Mouse (Mus musculus) layer of hippocampus, adult 2 months (tissue): ENCODE results near the gene Grk6. TPM values are rescaled to one million over a fixed set of nuclear protein-coding genes. Genes with fewer than 3 reads are reported as not detected.

Source experiments
- DNase-seq, 2 experiments: peaks; one replicate each; pipeline ENCODE4 v3.0.0; 2022; ENCODE audit warnings: low spot score in 2 of 2
- H3K27ac ChIP-seq: fragments of 200-600 bp; 2 replicates; pipeline ENCODE4 v1.8.1; 2022
- H3K4me3 ChIP-seq: fragments of 200-600 bp; 2 replicates; pipeline ENCODE4 v1.8.1; 2022; ENCODE audit warnings: mild to moderate bottlenecking
- CTCF ChIP-seq: fragments of 200-600 bp; conservative IDR thresholded peaks from 2 replicates; pipeline ENCODE4 v1.8.1; 2022; ENCODE audit warnings: antibody characterized with exemption, mild to moderate bottlenecking, moderate library complexity
- total RNA-seq, 2 experiments: library from RNA; stranded (reverse); gene quantifications; 2 replicates each; pipeline ENCODE4 v1.2.3; 2021

The Grk6 gene
- total RNA-seq, 2 experiments from 2014 or later = 64.8 to 65.8 TPM

DNA sequence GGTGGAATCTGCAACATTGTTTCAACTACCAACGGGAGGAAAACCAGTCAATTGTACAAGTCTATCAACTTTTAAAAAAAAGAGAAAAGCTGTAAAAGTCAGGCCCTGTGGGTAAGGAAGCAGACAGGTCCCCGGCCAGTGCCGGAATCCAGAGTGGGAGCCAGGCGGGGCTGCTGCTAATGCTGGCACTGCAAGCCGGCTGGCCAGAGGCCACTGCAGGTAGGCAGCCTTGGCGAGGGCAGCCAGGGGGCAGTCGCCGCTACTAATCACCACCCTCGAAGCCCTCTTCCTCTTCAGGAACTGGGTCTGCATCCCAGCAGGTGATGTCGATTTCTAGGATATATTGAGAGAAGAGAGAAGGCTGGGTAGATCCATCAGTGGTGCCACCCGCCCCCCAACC, 29.1 kb downstream of the Grk6 start:
- H3K27ac ChIP-seq = peak overlapping the region; percentile 99
- DNase-seq = no peak
- peak; percentile 36; the same call in 1 of the 2 replicates for TF ChIP-seq CTCF
- peak overlapping the region; percentile 0; the same call in 1 of the 2 replicates for H3K4me3 ChIP-seq

DNA sequence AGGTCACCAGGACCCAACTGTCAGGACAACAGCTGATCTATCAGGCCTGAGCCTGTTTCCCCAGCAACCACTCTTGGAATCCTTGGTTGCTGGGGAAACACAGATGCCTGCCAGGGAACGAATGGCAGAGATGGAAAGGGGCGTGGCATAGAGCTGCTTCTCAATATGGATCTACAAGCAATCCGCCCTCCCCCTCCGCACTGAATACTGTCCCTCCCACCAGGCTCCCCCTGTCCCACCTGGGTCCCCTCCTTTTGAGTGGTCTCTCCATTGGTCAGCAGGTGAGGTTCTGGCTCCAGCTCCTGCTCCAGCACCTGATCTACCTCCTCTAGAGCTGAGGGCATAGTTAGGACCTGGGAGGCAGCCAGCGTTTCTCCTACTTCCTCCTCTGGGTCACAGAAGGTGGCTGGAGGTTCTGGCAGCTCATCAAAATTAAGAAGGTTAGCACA, 29.8 kb downstream of the Grk6 start:
- H3K27ac ChIP-seq = peak overlapping the region; percentile 99
- peak overlapping the region; percentile 23; the same call in 1 of the 2 replicates for H3K4me3 ChIP-seq
- DNase-seq = peak; percentile 74 to 88
- no peak for TF ChIP-seq CTCF

GRCm38 (mm10) chr13:55475750-55476149, 30.9 kb downstream of the Grk6 start:
- DNase-seq = no peak
- no peak for TF ChIP-seq CTCF
- Histone ChIP-seq H3K4me3 (no peak overlapping the region), H3K27ac (peak overlapping the region; percentile 99)

DNA sequence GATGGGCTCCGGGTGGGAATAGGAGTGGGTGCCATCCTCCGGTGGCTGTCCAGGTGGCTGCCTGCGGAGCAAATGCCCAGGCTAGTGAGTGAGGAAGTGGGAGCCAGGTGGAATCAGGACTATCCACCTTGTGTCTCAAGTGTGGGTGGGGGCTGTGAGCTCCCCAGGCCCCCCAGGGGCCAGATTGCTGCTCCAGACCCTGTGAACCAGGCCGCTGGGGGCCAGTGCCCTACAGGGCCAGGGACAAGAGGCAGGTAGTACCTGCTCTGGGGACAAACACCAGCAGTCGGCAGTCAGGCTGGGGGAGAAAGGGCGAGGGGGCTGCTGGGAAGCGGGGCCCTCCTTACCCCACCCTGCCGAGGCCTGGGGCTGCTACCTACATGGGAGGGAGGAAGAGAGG, 31.4 kb downstream of the Grk6 start:
- no peak overlapping the region for H3K4me3 ChIP-seq
- peak overlapping the region; percentile 65; the same call in 1 of the 2 replicates for H3K27ac ChIP-seq
- DNase-seq = no peak
- TF ChIP-seq CTCF = no peak

DNA sequence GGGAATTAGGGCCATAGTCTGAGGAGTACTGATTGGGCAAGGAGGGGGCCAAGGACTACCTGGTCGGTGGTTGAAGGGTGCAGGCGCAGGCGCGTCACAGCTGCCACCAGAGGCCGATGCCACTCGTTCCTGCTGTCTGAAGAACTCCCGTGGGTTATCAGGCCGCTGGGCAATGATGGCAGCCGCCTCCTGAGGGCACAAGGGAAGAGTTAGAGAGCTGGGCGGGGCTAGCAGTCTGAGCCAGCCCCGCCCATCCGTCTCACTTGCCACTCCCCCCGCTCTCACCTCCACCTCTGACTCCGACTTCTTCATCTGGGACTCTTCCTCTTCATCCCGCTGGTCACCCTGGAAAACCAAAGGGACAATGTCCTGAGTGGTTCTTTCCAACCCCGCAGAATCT, 32.6 kb downstream of the Grk6 start:
- Histone ChIP-seq H3K4me3 (no peak overlapping the region), H3K27ac (peak overlapping the region; percentile 65)
- DNase-seq = no peak
- TF ChIP-seq CTCF = no peak

- Histone ChIP-seq H3K4me3 (no peak overlapping the region), H3K27ac (peak overlapping the region; percentile 65)
- TF ChIP-seq CTCF = peak; percentile 84
- peak in 1 of 2 experiments; percentile 69 for DNase-seq
Observed at GRCm38 (mm10) chr13:55478036-55478435, 33.2 kb downstream of the Grk6 start.

- Histone ChIP-seq H3K4me3 (no peak overlapping the region), H3K27ac (peak overlapping the region; percentile 65)
- no peak for DNase-seq
- TF ChIP-seq CTCF = no peak
Observed at GRCm38 (mm10) chr13:55479008-55479407, 34.1 kb downstream of the Grk6 start.

DNA sequence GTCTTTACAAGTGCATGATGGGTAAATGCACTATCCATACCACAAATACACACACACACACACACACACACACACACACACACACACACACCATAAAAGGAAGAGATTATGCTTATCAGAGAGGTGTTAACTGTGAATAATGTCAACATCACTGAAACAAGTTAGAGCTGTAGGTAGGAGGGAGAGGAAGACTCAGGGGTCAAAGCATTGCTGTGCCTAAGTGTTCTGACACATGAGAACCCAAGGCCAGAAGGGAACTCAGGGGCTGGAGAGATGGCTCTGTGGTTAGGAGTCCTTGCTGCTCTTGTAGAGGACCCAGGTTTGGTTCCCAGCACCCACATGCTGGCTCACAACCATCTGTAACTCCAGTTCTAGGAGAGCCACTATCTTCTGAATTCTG, 35.1 kb downstream of the Grk6 start:
- no peak overlapping the region for H3K4me3 ChIP-seq
- TF ChIP-seq CTCF = no peak
- DNase-seq = no peak
- H3K27ac ChIP-seq = no peak overlapping the region

GRCm38 (mm10) chr13:55482542-55482941, 37.7 kb downstream of the Grk6 start:
- peak; percentile 59 for TF ChIP-seq CTCF
- Histone ChIP-seq H3K27ac (peak overlapping the region; percentile 97), H3K4me3 (peak overlapping the region; percentile 77)
- DNase-seq = no peak

DNA sequence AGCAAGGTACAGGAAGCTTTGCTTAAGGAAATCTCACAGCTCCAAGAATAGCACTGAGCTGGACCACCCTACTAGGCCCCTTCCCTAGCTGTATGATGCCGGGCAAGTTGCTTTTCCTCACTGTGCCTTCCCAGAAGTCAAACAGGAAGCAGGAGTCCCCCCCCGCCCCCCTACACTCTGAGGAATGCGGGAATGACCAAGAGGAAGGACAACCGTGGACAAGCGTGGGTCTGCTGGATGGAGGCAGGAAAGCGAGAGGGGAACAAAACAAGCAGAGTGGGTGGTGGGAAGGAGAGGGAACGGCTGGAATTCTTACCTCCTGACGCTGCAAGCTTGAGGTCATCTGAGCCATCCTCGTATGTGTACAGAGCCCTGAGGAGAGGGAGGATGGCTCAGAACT, 38.2 kb downstream of the Grk6 start:
- DNase-seq = no peak
- TF ChIP-seq CTCF = no peak
- Histone ChIP-seq H3K27ac (peak overlapping the region; percentile 97), H3K4me3 (peak overlapping the region; percentile 77)

- no peak for TF ChIP-seq CTCF
- peak overlapping the region; percentile 77 for H3K4me3 ChIP-seq
- DNase-seq = peak; percentile 92 to 97
- H3K27ac ChIP-seq = peak overlapping the region; percentile 97
Observed at GRCm38 (mm10) chr13:55483593-55483992, 38.7 kb downstream of the Grk6 start.

GRCm38 (mm10) chr13:55484520-55485088, 39.7 kb downstream of the Grk6 start:
- no peak for DNase-seq
- peak overlapping the region; percentile 97 for H3K27ac ChIP-seq
- H3K4me3 ChIP-seq = peak overlapping the region; percentile 77
- no peak for TF ChIP-seq CTCF

DNA sequence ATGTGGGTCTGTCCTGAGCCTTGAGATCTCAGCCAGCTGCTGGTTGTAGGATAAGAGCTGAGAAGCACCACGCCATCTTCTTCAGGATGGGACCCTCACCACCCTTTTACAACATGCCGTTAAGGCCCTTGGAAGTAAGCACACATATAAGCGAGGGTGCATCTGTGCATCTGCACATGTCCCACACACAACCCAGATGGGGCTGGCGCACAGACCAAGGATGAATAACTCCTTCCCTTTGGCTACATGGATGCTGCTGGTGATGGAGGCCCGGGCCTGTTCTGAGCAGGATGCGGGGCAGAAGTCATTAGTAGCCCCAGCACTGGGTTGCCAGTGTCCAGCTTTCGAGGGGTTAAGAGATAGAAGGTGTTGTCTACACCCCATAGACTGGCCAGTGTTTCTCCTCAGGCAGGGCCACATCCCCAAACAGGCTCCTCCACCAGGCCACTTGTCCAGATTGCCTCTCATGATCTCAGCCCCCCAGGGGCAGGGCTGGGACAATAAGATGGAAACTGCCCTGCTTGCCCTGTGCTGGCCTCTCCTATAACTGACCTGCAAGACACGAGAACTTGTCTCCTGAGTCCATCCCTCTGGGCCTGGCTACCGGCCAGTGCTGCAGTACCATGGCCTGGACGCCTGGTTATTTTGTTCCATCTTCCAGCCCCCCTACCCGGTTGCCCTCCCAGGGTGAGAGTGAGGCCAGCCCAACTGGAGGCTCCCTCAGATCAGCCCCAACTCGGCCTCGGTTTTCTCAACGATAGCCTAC, 41.3 kb downstream of the Grk6 start:
- no peak for DNase-seq
- no peak; the same call in none of the 2 replicates for TF ChIP-seq CTCF
- H3K27ac ChIP-seq = peak overlapping the region; percentile 97
- peak overlapping the region; percentile 77 for H3K4me3 ChIP-seq

DNA sequence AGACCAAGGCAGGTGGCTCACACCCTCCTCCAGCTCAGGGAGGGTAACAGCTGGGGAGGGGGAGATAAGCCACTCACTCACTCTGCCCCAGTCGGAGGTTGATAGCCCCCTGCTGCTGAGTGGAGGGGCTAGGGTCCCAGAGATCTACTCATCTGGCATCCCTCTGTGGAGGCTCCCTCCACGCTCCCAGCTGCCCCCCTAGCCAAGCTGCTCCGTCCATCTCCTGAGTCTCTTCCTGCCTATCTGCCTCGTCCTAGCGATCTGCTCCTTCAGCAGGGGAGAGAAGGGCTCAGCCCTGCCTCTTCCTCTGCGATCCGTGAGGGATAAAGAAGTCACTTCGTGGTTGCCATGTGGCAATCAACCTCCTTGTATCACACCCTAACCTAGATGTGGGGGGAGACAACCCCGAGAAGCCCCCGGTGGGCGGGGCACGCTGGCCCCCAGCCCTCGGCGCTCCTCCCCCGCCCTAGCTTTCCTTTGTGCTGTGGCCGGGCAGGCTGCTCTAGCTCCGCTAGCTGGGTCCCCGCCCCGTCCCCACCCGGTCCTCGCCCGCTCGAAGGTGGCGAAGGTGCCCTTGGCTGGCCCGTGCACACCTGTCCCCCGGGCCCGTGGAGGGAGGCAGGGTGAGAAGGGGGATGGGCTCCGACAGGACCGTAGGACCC, 42.2 kb downstream of the Grk6 start:
- TF ChIP-seq CTCF = no peak
- Histone ChIP-seq H3K27ac (peak overlapping the region; percentile 97), H3K4me3 (peak overlapping the region; percentile 77)
- DNase-seq = no peak
